Mouse (Mus musculus) embryonic facial prominence, embryonic 10.5 days (tissue): ENCODE data around the gene Slc43a1. TPM values are rescaled to one million over a fixed set of nuclear protein-coding genes. Genes with fewer than 3 reads are reported as not detected.
"Not testable (repeated sequence)": the region's sequence is repeated elsewhere in the genome, so short reads cannot be mapped to it uniquely, and the experiment has no call there.

ENCODE experiments used
- DNase-seq: peaks from one replicate; pipeline ENCODE4 v3.0.0-alpha.2; 2017; ENCODE audit warnings: low spot score
- H3K27ac ChIP-seq: fragments of 300-500 bp; sonication (generic); replicated peaks from 2 replicates; pipeline ENCODE4 v1.5.1; 2016; ENCODE audit warnings: mild to moderate bottlenecking
- H3K27me3 ChIP-seq: fragments of 300-500 bp; sonication (generic); replicated peaks from 2 replicates; pipeline ENCODE4 v1.6.1; 2016; ENCODE audit warnings: low read depth, mild to moderate bottlenecking; ENCODE audit not compliant: poor library complexity, severe bottlenecking
- H3K36me3 ChIP-seq: fragments of 300-500 bp; sonication (generic); replicated peaks from 2 replicates; pipeline ENCODE4 v1.6.1; 2016; ENCODE audit warnings: mild to moderate bottlenecking, moderate library complexity
- H3K4me1 ChIP-seq: fragments of 300-500 bp; sonication (generic); 2 replicates; pipeline ENCODE4 v1.6.1; 2016
- H3K4me3 ChIP-seq: fragments of 300-500 bp; sonication (generic); 2 replicates; pipeline ENCODE4 v1.5.1; 2016; ENCODE audit warnings: mild to moderate bottlenecking, moderate library complexity
- H3K9me3 ChIP-seq: fragments of 300-500 bp; sonication (generic); 2 replicates; pipeline ENCODE4 v1.6.1; 2016; ENCODE audit warnings: mild to moderate bottlenecking
- WGBS: fragments of 180-500 bp; shearing (Covaris S2); methylation state at CpG from one replicate; pipeline ENCODE4 v1.1.7; 2016; 5-methylcytosine and 5-hydroxymethylcytosine counted together
- polyA plus RNA-seq: library from polyadenylated mRNA; unstranded; fragments of >200 nt; fragmentation: Nextera tagmentation; extraction: Ambion mirVana; gene quantifications from 2 replicates; pipeline ENCODE4 v1.2.1, GENCODE M21; 2016

The Slc43a1 gene
- polyA plus RNA-seq, 1 experiment from 2014 or later: 30.4 TPM

- H3K36me3 ChIP-seq: no peaks in the 10 kb centered on the region
- no peak overlapping the region for H3K27ac ChIP-seq
- DNase-seq: no peak
- H3K4me1 ChIP-seq: peaks cover 13% of the 10 kb centered on the region
- no peak overlapping the region for H3K4me3 ChIP-seq
- H3K9me3 ChIP-seq: no peaks in the 10 kb centered on the region
- 61% methylated on average over 6 of the region's 6 CpGs for WGBS
- peaks cover 42% of the 10 kb centered on the region for H3K27me3 ChIP-seq
Observed at GRCm38 (mm10) chr2:84893359-84893758, 54.7 kb downstream of the Slc43a1 start.

GRCm38 (mm10) chr2:84895495-84896198, 57.0 kb downstream of the Slc43a1 start:
- 75% methylated on average over 4 of the region's 4 CpGs for WGBS
- no peak for DNase-seq
- no peaks in the 10 kb centered on the region for H3K36me3 ChIP-seq
- H3K27me3 ChIP-seq: peaks cover 24% of the 10 kb centered on the region
- no peak overlapping the region for H3K27ac ChIP-seq
- H3K4me1 ChIP-seq: no peaks in the 10 kb centered on the region
- no peaks in the 10 kb centered on the region for H3K9me3 ChIP-seq
- no peak overlapping the region for H3K4me3 ChIP-seq

- not testable (repeated sequence) for H3K9me3 ChIP-seq, H3K27ac ChIP-seq, H3K36me3 ChIP-seq, H3K4me3 ChIP-seq, DNase-seq, H3K4me1 ChIP-seq
- H3K27me3 ChIP-seq: peaks cover 15% of the 10 kb centered on the region; the same call in 1 of the 2 replicates
- WGBS: 91% methylated on average over 6 of the region's 6 CpGs
Observed at GRCm38 (mm10) chr2:84896686-84897085, 58.0 kb downstream of the Slc43a1 start.

GRCm38 (mm10) chr2:84912722-84913121, 74.1 kb downstream of the Slc43a1 start:
- H3K9me3 ChIP-seq: no peaks in the 10 kb centered on the region
- H3K27me3 ChIP-seq: no peaks in the 10 kb centered on the region
- 0 out of 2 replicates have a peak, but pooled peaks cover 4% of the 10 kb centered on the region for H3K4me1 ChIP-seq
- DNase-seq: no peak
- WGBS: 59% methylated on average over 3 of the region's 3 CpGs
- no peak overlapping the region for H3K4me3 ChIP-seq
- no peak overlapping the region for H3K27ac ChIP-seq
- no peaks in the 10 kb centered on the region for H3K36me3 ChIP-seq

Other genes starting within 250 kb of the Slc43a1 start
- gene Ctnnd1, start 188.1 kb upstream of the Slc43a1 start, polyA plus RNA-seq: 43.3 and 44.3 TPM in 2 replicates
- 0.14 and 0.41 TPM in 2 replicates for gene Btbd18, start 179.8 kb upstream of the Slc43a1 start, polyA plus RNA-seq
- 505 and 520 TPM in 2 replicates for gene Selenoh, start 168.1 kb upstream of the Slc43a1 start, polyA plus RNA-seq
- gene Gm28635, start 160.8 kb upstream of the Slc43a1 start, polyA plus RNA-seq: not detected in 2 replicates
- 45.3 and 46.4 TPM in 2 replicates for gene Med19, start 160.4 kb upstream of the Slc43a1 start, polyA plus RNA-seq
- 135 and 137 TPM in 2 replicates for gene Tmx2, start 159.7 kb upstream of the Slc43a1 start, polyA plus RNA-seq
- gene Zdhhc5, start 123.7 kb upstream of the Slc43a1 start, polyA plus RNA-seq: 30.2 and 31.9 TPM in 2 replicates
- 53.2 and 53.8 TPM in 2 replicates for gene Clp1, start 111.5 kb upstream of the Slc43a1 start, polyA plus RNA-seq
- 8.1 and 8.9 TPM in 2 replicates for gene Ypel4, start 104.8 kb upstream of the Slc43a1 start, polyA plus RNA-seq
- gene Gm19426, start 95.2 kb upstream of the Slc43a1 start, polyA plus RNA-seq: 8.0 and 9.5 TPM in 2 replicates
- 16.6 and 18.7 TPM in 2 replicates for gene Serping1, start 63.4 kb upstream of the Slc43a1 start, polyA plus RNA-seq
- gene Ube2l6, start 40.0 kb upstream of the Slc43a1 start, polyA plus RNA-seq: 22.7 and 25.8 TPM in 2 replicates
- gene Smtnl1, start 16.2 kb upstream of the Slc43a1 start, polyA plus RNA-seq: 0.21 and 0.27 TPM in 2 replicates
- gene Timm10, start 11.9 kb upstream of the Slc43a1 start, polyA plus RNA-seq: 64.9 and 65.8 TPM in 2 replicates
- gene Rtn4rl2, start 47.9 kb downstream of the Slc43a1 start, polyA plus RNA-seq: 2.5 and 2.6 TPM in 2 replicates
- 29.5 and 30.8 TPM in 2 replicates for gene Slc43a3, start 97.7 kb downstream of the Slc43a1 start, polyA plus RNA-seq
- gene Prg2, start 141.6 kb downstream of the Slc43a1 start, polyA plus RNA-seq: 0.30 TPM in 1 of 2 replicates, not detected in the other
- not detected in 2 replicates for gene Prg3, start 149.4 kb downstream of the Slc43a1 start, polyA plus RNA-seq
- gene Ssrp1, start 198.4 kb downstream of the Slc43a1 start, polyA plus RNA-seq: 419 and 425 TPM in 2 replicates
- gene P2rx3, start 198.6 kb downstream of the Slc43a1 start, polyA plus RNA-seq: 10.0 and 11.5 TPM in 2 replicates
- 31.5 and 33.1 TPM in 2 replicates for gene Tnks1bp1, start 209.2 kb downstream of the Slc43a1 start, polyA plus RNA-seq